Mouse (Mus musculus) kidney, postnatal 0 days (tissue): ENCODE measurements around the gene Gm20390. TPM values are rescaled to one million over a fixed set of nuclear protein-coding genes. Genes with fewer than 3 reads are reported as not detected.
A peak's percentile ranks its signal among the peaks of the same experiment; 100 is the strongest.

ENCODE experiments used
- ATAC-seq: fragments of 200-750 bp; cut with Nextera tagmentation; replicated peaks from 2 replicates; pipeline ENCODE4 v1.8.0; 2017; ENCODE audit warnings: low read depth, moderate number of reproducible peaks, moderate TSS enrichment, moderate library complexity; ENCODE audit not compliant: low FRiP score
- DNase-seq: peaks from one replicate; pipeline ENCODE4 v3.0.0-alpha.2; 2016; ENCODE audit warnings: low spot score
- H3K27ac ChIP-seq: fragments of 300-500 bp; sonication (generic); 2 replicates; pipeline ENCODE4 v1.5.1; 2014; ENCODE audit warnings: mild to moderate bottlenecking
- H3K27me3 ChIP-seq: fragments of 300-500 bp; sonication (generic); 2 replicates; pipeline ENCODE4 v1.6.1; 2014; ENCODE audit warnings: low read length, mixed read lengths; ENCODE audit not compliant: insufficient read depth
- H3K36me3 ChIP-seq: fragments of 300-500 bp; sonication (generic); 2 replicates; pipeline ENCODE4 v1.6.1; 2014; ENCODE audit warnings: low read length, mixed read lengths; ENCODE audit not compliant: insufficient read depth
- H3K4me1 ChIP-seq: fragments of 300-500 bp; sonication (generic); replicated peaks from 2 replicates; pipeline ENCODE4 v1.6.1; 2014; ENCODE audit warnings: antibody characterized with exemption, low read length, mixed read lengths; ENCODE audit not compliant: insufficient read depth
- H3K4me2 ChIP-seq: fragments of 300-500 bp; sonication (generic); 2 replicates; pipeline ENCODE4 v1.6.1; 2014; ENCODE audit warnings: mild to moderate bottlenecking, low read length, moderate library complexity, mixed read lengths
- H3K4me3 ChIP-seq: fragments of 300-500 bp; sonication (generic); replicated peaks from 2 replicates; pipeline ENCODE4 v1.5.1; 2014; ENCODE audit warnings: low read depth, low read length
- H3K9ac ChIP-seq: fragments of 300-500 bp; sonication (generic); 2 replicates; pipeline ENCODE4 v1.6.1; 2014; ENCODE audit warnings: low read depth, low read length
- H3K9me3 ChIP-seq: fragments of 300-500 bp; sonication (generic); replicated peaks from 2 replicates; pipeline ENCODE4 v1.6.1; 2016; ENCODE audit warnings: low read length, inconsistent platforms, mixed read lengths
- CTCF ChIP-seq: IDR thresholded peaks from 2 replicates; pipeline ENCODE4 v1.5.1; 2016; ENCODE audit warnings: antibody characterized with exemption, low read depth, mild to moderate bottlenecking, moderate library complexity
- WGBS: fragments of 180-500 bp; shearing (Covaris S2); extraction: QIAGEN DNeasy Blood & Tissue Kit; methylation state at CpG from one replicate; pipeline ENCODE4 v1.1.7; 2014; 5-methylcytosine and 5-hydroxymethylcytosine counted together
- polyA plus RNA-seq: library from polyadenylated mRNA; unstranded; fragments of >200 nt; fragmentation: Nextera tagmentation; extraction: Ambion mirVana; gene quantifications from 2 replicates; pipeline ENCODE4 v1.2.1, GENCODE M21; 2015

The Gm20390 gene
- polyA plus RNA-seq, 1 experiment from 2014 or later = 353 TPM

DNA sequence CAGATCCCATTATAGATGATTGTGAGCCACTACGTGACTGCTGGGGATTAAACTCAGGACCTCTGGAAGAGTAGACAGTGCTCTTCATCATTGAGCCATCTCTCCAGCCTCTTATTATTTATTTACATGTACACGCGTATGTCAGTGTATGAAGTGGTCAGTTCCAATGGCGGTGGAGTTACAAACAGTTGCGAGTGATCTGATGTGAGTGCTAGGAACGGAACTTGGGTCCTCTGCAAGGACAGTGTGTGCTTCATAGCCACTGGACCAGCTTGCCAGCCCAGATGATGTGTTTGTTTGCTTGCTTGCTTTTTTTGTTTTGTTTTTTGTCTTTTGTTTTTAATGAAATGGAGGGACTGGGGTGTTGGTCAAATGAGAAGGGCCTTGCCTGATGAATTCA, 1.1 kb upstream of the Gm20390 start:
- TF ChIP-seq CTCF = no peak
- 94% methylated on average over 6 of the region's 6 CpGs for WGBS

DNA sequence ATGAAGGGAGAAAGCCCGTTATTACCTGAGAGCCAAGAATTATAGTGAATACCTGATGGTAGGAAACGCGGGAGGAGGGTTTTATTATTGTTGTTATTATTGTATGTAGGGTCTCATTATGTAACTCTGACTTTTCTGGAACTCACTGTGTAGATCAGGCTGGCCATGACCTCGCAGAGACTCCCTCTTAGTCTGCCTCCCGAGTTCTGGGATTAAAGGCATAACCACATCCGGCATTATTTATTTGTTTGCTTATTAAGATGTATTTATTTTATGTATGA, 695 bp upstream of the Gm20390 start:
- H3K36me3 ChIP-seq = peaks cover 15% of the 10 kb centered on the region; the same call in 1 of the 2 replicates
- ATAC-seq = no peak
- no peak overlapping the region for H3K9ac ChIP-seq
- WGBS = 42% methylated on average over 6 of the region's 6 CpGs
- H3K4me2 ChIP-seq = peak overlapping the region; percentile 44
- H3K4me3 ChIP-seq = peak overlapping the region; percentile 15
- no peaks in the 10 kb centered on the region for H3K27me3 ChIP-seq
- no peak for TF ChIP-seq CTCF
- no peak overlapping the region for H3K27ac ChIP-seq
- no peaks in the 10 kb centered on the region for H3K9me3 ChIP-seq
- 0 out of 2 replicates have a peak, but pooled peaks cover 3% of the 10 kb centered on the region for H3K4me1 ChIP-seq
- DNase-seq = no peak

More for the DNA sequence above, 1.1 kb upstream of the Gm20390 start:
- H3K9me3 ChIP-seq = no peaks in the 10 kb centered on the region
- DNase-seq = no peak
- H3K27ac ChIP-seq = no peak overlapping the region
- no peak for ATAC-seq
- H3K4me2 ChIP-seq = no peak overlapping the region
- peaks cover 12% of the 10 kb centered on the region; the same call in 1 of the 2 replicates for H3K36me3 ChIP-seq
- H3K27me3 ChIP-seq = no peaks in the 10 kb centered on the region
- H3K4me1 ChIP-seq = 0 out of 2 replicates have a peak, but pooled peaks cover 3% of the 10 kb centered on the region
- no peak overlapping the region for H3K9ac ChIP-seq
- H3K4me3 ChIP-seq = no peak overlapping the region

DNA sequence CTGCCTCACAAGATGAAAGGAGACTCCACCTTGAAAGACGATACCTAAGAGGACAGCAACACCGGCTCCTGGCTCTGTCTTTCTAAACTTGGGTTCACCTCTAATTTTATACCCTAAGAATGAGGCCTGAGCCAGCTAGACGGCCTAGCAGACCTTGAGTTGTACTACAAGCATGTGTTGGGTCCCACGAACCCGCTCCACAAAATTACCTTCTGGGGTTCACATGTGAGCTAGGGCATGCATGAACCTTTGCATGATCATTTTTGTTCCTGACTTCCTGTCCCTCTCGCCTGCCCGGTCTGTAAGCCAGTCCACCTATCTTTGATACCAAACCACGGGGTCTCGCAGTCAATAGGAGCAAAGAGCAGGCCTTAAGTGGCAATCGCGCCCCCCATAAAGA, 712 bp downstream of the Gm20390 start:
- Histone ChIP-seq H3K4me1 (0 out of 2 replicates have a peak, but pooled peaks cover 3% of the 10 kb centered on the region), H3K36me3 (peaks cover 19% of the 10 kb centered on the region; the same call in 1 of the 2 replicates)

GRCm38 (mm10) chr11:93965391-93965790, 2.7 kb downstream of the Gm20390 start:
- ATAC-seq (no peak), DNase-seq (no peak)
- H3K4me1 ChIP-seq = 0 out of 2 replicates have a peak, but pooled peaks cover 3% of the 10 kb centered on the region
- H3K4me2 ChIP-seq = no peak overlapping the region
- no peak for TF ChIP-seq CTCF
- H3K9ac ChIP-seq = no peak overlapping the region
- H3K4me3 ChIP-seq = no peak overlapping the region
- no peaks in the 10 kb centered on the region for H3K27me3 ChIP-seq
- H3K9me3 ChIP-seq = no peaks in the 10 kb centered on the region
- WGBS = 92% methylated on average over 6 of the region's 6 CpGs
- H3K36me3 ChIP-seq = peaks cover 26% of the 10 kb centered on the region; the same call in 1 of the 2 replicates
- H3K27ac ChIP-seq = no peak overlapping the region

More for the DNA sequence above, 712 bp downstream of the Gm20390 start:
- peak overlapping the region; percentile 70 for H3K27ac ChIP-seq
- WGBS = 3% methylated on average over 11 of the region's 11 CpGs
- H3K4me3 ChIP-seq = peak overlapping the region; percentile 56
- H3K9ac ChIP-seq = peak overlapping the region; percentile 56
- no peaks in the 10 kb centered on the region for H3K9me3 ChIP-seq
- H3K4me2 ChIP-seq = peak overlapping the region; percentile 75
- no peaks in the 10 kb centered on the region for H3K27me3 ChIP-seq
- TF ChIP-seq CTCF = no peak
- ATAC-seq (no peak), DNase-seq (no peak)

DNA sequence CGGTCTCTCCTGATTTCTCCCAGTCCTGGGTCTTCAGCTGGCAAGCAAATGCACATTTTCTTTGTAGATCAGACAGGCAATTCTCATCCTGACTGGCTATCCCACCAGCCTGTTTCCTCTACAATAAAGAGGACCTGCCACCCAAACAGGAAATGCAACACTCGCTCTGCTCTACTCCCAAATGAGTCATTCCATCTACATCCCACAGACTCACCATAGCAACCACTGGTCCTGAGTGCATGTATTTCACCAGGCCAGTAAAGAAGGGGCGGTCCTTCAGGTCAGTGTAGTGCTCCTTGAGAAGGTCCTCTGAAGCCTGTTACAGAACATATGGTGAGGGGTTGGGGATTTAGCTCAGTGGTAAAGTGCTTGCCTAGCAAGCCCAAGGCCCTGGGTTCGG, 5.1 kb downstream of the Gm20390 start:
- Histone ChIP-seq H3K27ac (no peak overlapping the region), H3K4me2 (no peak overlapping the region), H3K36me3 (peaks cover 38% of the 10 kb centered on the region), H3K9me3 (no peaks in the 10 kb centered on the region), H3K4me1 (0 out of 2 replicates have a peak, but pooled peaks cover 3% of the 10 kb centered on the region), H3K27me3 (no peaks in the 10 kb centered on the region), H3K9ac (no peak overlapping the region), H3K4me3 (no peak overlapping the region)
- no peak for TF ChIP-seq CTCF
- DNase-seq = no peak
- no peak for ATAC-seq
- WGBS = 80% methylated on average over 4 of the region's 4 CpGs

- H3K27ac ChIP-seq = no peak overlapping the region
- TF ChIP-seq CTCF = no peak
- no peaks in the 10 kb centered on the region for H3K9me3 ChIP-seq
- WGBS = 81% methylated on average over 6 of the region's 6 CpGs
- H3K4me1 ChIP-seq = no peaks in the 10 kb centered on the region
- H3K36me3 ChIP-seq = peaks cover 38% of the 10 kb centered on the region
- no peaks in the 10 kb centered on the region for H3K27me3 ChIP-seq
- ATAC-seq (no peak), DNase-seq (no peak)
- no peak overlapping the region for H3K4me2 ChIP-seq
- no peak overlapping the region for H3K9ac ChIP-seq
- H3K4me3 ChIP-seq = no peak overlapping the region
These were observed 6.6 kb downstream of the Gm20390 start for GRCm38 (mm10) chr11:93961482-93961881.

DNA sequence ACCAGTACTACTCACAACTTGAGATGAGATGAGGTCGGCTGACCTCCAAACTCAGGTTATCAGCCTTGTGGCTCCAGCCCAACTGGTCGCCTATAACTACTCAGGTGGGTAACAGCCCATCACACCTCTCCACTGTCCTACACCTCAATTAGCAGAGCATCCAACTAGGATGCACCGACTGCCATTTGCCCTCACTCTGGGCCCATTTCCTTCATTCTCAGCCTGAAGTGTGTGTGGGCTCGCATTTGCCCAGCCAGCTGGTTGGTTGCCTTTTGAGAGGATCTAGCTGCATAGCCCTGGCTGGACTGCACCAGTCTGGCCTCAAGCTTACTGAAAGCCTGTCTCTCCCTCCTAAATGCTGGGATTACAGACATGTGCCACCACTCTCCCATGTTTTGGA, 10.3 kb downstream of the Gm20390 start:
- Histone ChIP-seq H3K27ac (no peak overlapping the region), H3K36me3 (peaks cover 22% of the 10 kb centered on the region), H3K9ac (no peak overlapping the region), H3K4me3 (no peak overlapping the region), H3K9me3 (no peaks in the 10 kb centered on the region), H3K4me1 (0 out of 2 replicates have a peak, but pooled peaks cover 7% of the 10 kb centered on the region), H3K27me3 (no peaks in the 10 kb centered on the region), H3K4me2 (no peak overlapping the region)
- no peak for TF ChIP-seq CTCF
- DNase-seq = no peak
- 65% methylated on average over 4 of the region's 4 CpGs for WGBS
- no peak for ATAC-seq
